Mouse (Mus musculus): ENCODE measurements around the gene Npff. TPM values are rescaled to one million over a fixed set of nuclear protein-coding genes. Genes with fewer than 3 reads are reported as not detected.

Npff gene
- polyA plus RNA-seq, 1 experiment: 1.0 TPM

- Histone ChIP-seq H3K36me3 (ENCODE audit: control insufficient read depth, insufficient read depth, low read length, poor library complexity, severe bottlenecking) (peaks cover 80% of the 10 kb centered on the region), H3K9ac (ENCODE audit: low read depth, poor library complexity, severe bottlenecking) (no peak overlapping the region)
- no peak for TF ChIP-seq POLR2A (IDR thresholded peaks at IDR 0.05; ENCODE audit: insufficient read depth, low read length)
- no peak for TF ChIP-seq CTCF (IDR thresholded peaks at IDR 0.05; ENCODE audit: low read depth, low read length)
- no peak for TF ChIP-seq EP300 (IDR thresholded peaks at IDR 0.05; ENCODE audit: insufficient read depth, low read depth, low read length)
These were observed 23.5 kb downstream of the Npff start for GRCm38 (mm10) chr15:102501084-102501814.

GRCm38 (mm10) chr15:102500479-102500878 lies 24.3 kb downstream of the Npff start:
- Histone ChIP-seq H3K27me3 (ENCODE audit: control insufficient read depth, insufficient read depth, low read length, poor library complexity, severe bottlenecking) (no peaks in the 10 kb centered on the region), H3K9me3 (replicated peaks; ENCODE audit: control insufficient read depth, insufficient read depth, low read length, poor library complexity, severe bottlenecking) (no peaks in the 10 kb centered on the region), H3K9ac (ENCODE audit: low read depth, poor library complexity, severe bottlenecking) (no peak overlapping the region), H3K36me3 (ENCODE audit: control insufficient read depth, insufficient read depth, low read length, poor library complexity, severe bottlenecking) (peaks cover 86% of the 10 kb centered on the region), H3K27ac (ENCODE audit: insufficient read depth, low read length) (no peak overlapping the region), H3K4me1 (ENCODE audit: control insufficient read depth, insufficient read depth, low read length) (peaks cover 2% of the 10 kb centered on the region), H3K4me3 (ENCODE audit: low read depth, low read length) (no peak overlapping the region)
- TF ChIP-seq EP300 (IDR thresholded peaks at IDR 0.05; ENCODE audit: insufficient read depth, low read depth, low read length): no peak
- no peak for TF ChIP-seq POLR2A (IDR thresholded peaks at IDR 0.05; ENCODE audit: insufficient read depth, low read length)
- no peak for TF ChIP-seq CTCF (IDR thresholded peaks at IDR 0.05; ENCODE audit: low read depth, low read length)

More at GRCm38 (mm10) chr15:102501084-102501814, 23.5 kb downstream of the Npff start:
- no peaks in the 10 kb centered on the region for H3K9me3 ChIP-seq (replicated peaks; ENCODE audit: control insufficient read depth, insufficient read depth, low read length, poor library complexity, severe bottlenecking)
- peak overlapping the region; percentile 37; the same call in 1 of the 2 replicates for H3K27ac ChIP-seq (ENCODE audit: insufficient read depth, low read length)
- H3K4me3 ChIP-seq (ENCODE audit: low read depth, low read length): no peak overlapping the region
- peaks cover 2% of the 10 kb centered on the region for H3K4me1 ChIP-seq (ENCODE audit: control insufficient read depth, insufficient read depth, low read length)
- no peaks in the 10 kb centered on the region for H3K27me3 ChIP-seq (ENCODE audit: control insufficient read depth, insufficient read depth, low read length, poor library complexity, severe bottlenecking)

GRCm38 (mm10) chr15:102499851-102500250 lies 24.9 kb downstream of the Npff start:
- no peaks in the 10 kb centered on the region for H3K4me1 ChIP-seq (ENCODE audit: control insufficient read depth, insufficient read depth, low read length)
- H3K4me3 ChIP-seq (ENCODE audit: low read depth, low read length): no peak overlapping the region
- no peaks in the 10 kb centered on the region for H3K27me3 ChIP-seq (ENCODE audit: control insufficient read depth, insufficient read depth, low read length, poor library complexity, severe bottlenecking)
- H3K36me3 ChIP-seq (ENCODE audit: control insufficient read depth, insufficient read depth, low read length, poor library complexity, severe bottlenecking): peaks cover 93% of the 10 kb centered on the region
- H3K9me3 ChIP-seq (replicated peaks; ENCODE audit: control insufficient read depth, insufficient read depth, low read length, poor library complexity, severe bottlenecking): no peaks in the 10 kb centered on the region
- TF ChIP-seq EP300 (IDR thresholded peaks at IDR 0.05; ENCODE audit: insufficient read depth, low read depth, low read length) (no peak), CTCF (IDR thresholded peaks at IDR 0.05; ENCODE audit: low read depth, low read length) (no peak), POLR2A (IDR thresholded peaks at IDR 0.05; ENCODE audit: insufficient read depth, low read length) (no peak)
- no peak overlapping the region for H3K27ac ChIP-seq (ENCODE audit: insufficient read depth, low read length)
- no peak overlapping the region for H3K9ac ChIP-seq (ENCODE audit: low read depth, poor library complexity, severe bottlenecking)

DNA sequence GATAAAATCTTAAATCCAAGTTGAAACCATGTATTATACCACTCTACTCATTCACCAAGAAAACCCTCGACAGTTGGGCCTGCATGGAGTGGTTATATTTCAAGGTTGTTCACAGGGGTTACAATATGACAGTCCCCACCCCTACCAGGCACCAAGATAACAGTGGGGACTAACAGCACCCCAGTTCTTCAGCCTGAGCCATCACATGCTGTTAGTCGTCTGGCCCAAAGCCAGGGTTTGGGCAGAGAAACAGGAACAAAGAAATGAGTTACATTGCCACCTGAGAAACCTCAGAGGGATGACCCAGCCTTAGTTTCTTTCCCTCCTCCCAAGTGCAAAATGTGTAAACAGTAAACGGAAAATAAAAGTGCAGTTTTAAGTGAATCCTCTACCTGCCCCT lies 25.4 kb downstream of the Npff start:
- Histone ChIP-seq H3K4me1 (ENCODE audit: control insufficient read depth, insufficient read depth, low read length) (no peaks in the 10 kb centered on the region), H3K27me3 (ENCODE audit: control insufficient read depth, insufficient read depth, low read length, poor library complexity, severe bottlenecking) (no peaks in the 10 kb centered on the region)

DNA sequence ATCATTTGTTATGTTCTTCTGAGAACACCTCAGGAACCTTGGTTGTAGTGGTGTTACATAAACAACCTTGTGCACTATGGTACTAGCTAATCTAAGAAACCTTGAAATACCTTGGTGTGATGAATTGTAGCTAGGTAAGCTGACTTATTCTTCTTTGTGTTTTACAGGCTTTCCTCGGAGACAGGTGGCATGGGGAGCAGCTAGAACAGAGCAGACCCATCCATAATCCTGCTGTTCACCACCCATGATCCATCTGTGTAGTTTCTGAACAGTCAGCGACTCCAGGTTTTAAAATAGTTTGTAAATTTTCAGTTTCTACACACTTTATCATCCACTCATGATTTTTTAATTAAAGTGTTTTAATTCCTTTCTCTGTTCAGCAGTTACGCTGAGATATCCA lies 26.4 kb downstream of the Npff start:
- Histone ChIP-seq H3K4me1 (ENCODE audit: control insufficient read depth, insufficient read depth, low read length) (no peaks in the 10 kb centered on the region), H3K4me3 (ENCODE audit: low read depth, low read length) (no peak overlapping the region), H3K9ac (ENCODE audit: low read depth, poor library complexity, severe bottlenecking) (no peak overlapping the region), H3K27me3 (ENCODE audit: control insufficient read depth, insufficient read depth, low read length, poor library complexity, severe bottlenecking) (no peaks in the 10 kb centered on the region), H3K27ac (ENCODE audit: insufficient read depth, low read length) (no peak overlapping the region), H3K36me3 (ENCODE audit: control insufficient read depth, insufficient read depth, low read length, poor library complexity, severe bottlenecking) (peaks cover 96% of the 10 kb centered on the region), H3K9me3 (replicated peaks; ENCODE audit: control insufficient read depth, insufficient read depth, low read length, poor library complexity, severe bottlenecking) (no peaks in the 10 kb centered on the region)
- TF ChIP-seq EP300 (IDR thresholded peaks at IDR 0.05; ENCODE audit: insufficient read depth, low read depth, low read length) (no peak), POLR2A (IDR thresholded peaks at IDR 0.05; ENCODE audit: insufficient read depth, low read length) (no peak), CTCF (IDR thresholded peaks at IDR 0.05; ENCODE audit: low read depth, low read length) (no peak)

More for the DNA sequence above, 25.4 kb downstream of the Npff start:
- TF ChIP-seq EP300 (IDR thresholded peaks at IDR 0.05; ENCODE audit: insufficient read depth, low read depth, low read length) (no peak), CTCF (IDR thresholded peaks at IDR 0.05; ENCODE audit: low read depth, low read length) (no peak), POLR2A (IDR thresholded peaks at IDR 0.05; ENCODE audit: insufficient read depth, low read length) (no peak)
- H3K9ac ChIP-seq (ENCODE audit: low read depth, poor library complexity, severe bottlenecking): no peak overlapping the region
- H3K27ac ChIP-seq (ENCODE audit: insufficient read depth, low read length): no peak overlapping the region
- H3K9me3 ChIP-seq (replicated peaks; ENCODE audit: control insufficient read depth, insufficient read depth, low read length, poor library complexity, severe bottlenecking): no peaks in the 10 kb centered on the region
- H3K36me3 ChIP-seq (ENCODE audit: control insufficient read depth, insufficient read depth, low read length, poor library complexity, severe bottlenecking): peaks cover 96% of the 10 kb centered on the region
- H3K4me3 ChIP-seq (ENCODE audit: low read depth, low read length): no peak overlapping the region

DNA sequence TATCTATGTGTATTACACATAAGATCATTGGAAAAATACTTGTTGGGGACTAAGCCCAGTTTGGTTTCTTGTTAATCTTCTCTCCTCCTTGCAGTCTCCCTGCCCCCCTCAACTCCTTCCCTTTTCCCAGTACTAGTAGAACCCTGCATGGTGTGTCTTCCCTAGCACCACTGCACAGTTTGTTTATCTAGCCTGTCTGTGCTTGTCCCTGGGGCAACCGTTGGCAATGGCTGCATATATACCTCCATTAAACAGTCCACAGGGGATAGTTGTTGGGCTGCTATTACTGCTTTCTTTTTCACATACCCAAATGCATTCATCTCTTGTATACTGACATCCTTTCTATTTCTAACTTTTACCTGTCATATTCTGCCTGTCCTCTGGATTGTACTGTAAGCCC lies 37.1 kb downstream of the Npff start:
- Histone ChIP-seq H3K27ac (ENCODE audit: insufficient read depth, low read length) (no peak overlapping the region), H3K4me1 (ENCODE audit: control insufficient read depth, insufficient read depth, low read length) (no peaks in the 10 kb centered on the region), H3K9ac (ENCODE audit: low read depth, poor library complexity, severe bottlenecking) (no peak overlapping the region), H3K4me3 (ENCODE audit: low read depth, low read length) (no peak overlapping the region), H3K27me3 (ENCODE audit: control insufficient read depth, insufficient read depth, low read length, poor library complexity, severe bottlenecking) (no peaks in the 10 kb centered on the region), H3K36me3 (ENCODE audit: control insufficient read depth, insufficient read depth, low read length, poor library complexity, severe bottlenecking) (peaks cover 89% of the 10 kb centered on the region), H3K9me3 (replicated peaks; ENCODE audit: control insufficient read depth, insufficient read depth, low read length, poor library complexity, severe bottlenecking) (no peaks in the 10 kb centered on the region)
- TF ChIP-seq EP300 (IDR thresholded peaks at IDR 0.05; ENCODE audit: insufficient read depth, low read depth, low read length): no peak
- no peak for TF ChIP-seq POLR2A (IDR thresholded peaks at IDR 0.05; ENCODE audit: insufficient read depth, low read length)
- no peak for TF ChIP-seq CTCF (IDR thresholded peaks at IDR 0.05; ENCODE audit: low read depth, low read length)
